Mouse (Mus musculus) urinary bladder, postnatal 25 days (tissue): ENCODE results near the gene Hsd17b1.

ENCODE experiments used
- DNase-seq: peaks from one replicate; pipeline ENCODE4 v3.0.0; 2022; ENCODE audit warnings: low spot score

Hsd17b1 gene

GRCm38 (mm10) chr11:101061049-101061448 lies 17.2 kb upstream of the Hsd17b1 start:
- DNase-seq = no peak

DNA sequence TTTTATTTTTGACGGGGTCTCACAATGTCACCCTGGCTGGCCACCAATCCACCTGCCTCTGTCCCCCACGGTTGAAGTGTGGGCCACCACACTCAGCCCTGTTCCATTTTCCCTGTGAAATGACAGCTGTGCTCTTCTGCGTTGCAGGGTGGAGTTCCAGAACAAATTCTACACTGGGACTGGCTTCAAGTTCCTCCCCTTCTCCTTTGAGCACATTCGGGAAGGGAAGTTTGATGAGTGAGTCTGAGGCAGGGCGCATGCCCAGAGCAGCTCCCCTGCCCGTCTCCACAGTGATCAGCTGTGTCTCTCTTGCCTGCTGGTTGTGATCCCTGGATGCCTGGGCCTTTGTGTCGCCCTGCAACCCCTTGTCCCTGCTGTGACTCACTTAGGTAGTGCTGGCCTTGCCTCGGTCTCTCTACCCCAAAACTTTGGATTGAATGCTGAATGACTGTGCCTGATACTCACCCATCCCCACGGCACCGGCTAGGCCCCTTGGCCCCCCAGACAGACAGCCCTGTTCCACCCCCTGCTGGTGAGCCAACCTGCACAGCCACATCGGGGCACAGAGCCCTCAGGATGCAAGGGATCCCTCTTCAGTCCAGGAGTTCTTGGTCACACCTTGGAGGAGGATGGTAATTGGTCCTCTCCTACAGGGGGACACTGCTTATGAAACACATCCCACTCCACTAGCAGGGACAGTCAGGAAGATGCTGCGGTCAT lies 15.9 kb upstream of the Hsd17b1 start:
- DNase-seq = no peak

GRCm38 (mm10) chr11:101062971-101063675 lies 15.1 kb upstream of the Hsd17b1 start:
- no peak for DNase-seq

DNA sequence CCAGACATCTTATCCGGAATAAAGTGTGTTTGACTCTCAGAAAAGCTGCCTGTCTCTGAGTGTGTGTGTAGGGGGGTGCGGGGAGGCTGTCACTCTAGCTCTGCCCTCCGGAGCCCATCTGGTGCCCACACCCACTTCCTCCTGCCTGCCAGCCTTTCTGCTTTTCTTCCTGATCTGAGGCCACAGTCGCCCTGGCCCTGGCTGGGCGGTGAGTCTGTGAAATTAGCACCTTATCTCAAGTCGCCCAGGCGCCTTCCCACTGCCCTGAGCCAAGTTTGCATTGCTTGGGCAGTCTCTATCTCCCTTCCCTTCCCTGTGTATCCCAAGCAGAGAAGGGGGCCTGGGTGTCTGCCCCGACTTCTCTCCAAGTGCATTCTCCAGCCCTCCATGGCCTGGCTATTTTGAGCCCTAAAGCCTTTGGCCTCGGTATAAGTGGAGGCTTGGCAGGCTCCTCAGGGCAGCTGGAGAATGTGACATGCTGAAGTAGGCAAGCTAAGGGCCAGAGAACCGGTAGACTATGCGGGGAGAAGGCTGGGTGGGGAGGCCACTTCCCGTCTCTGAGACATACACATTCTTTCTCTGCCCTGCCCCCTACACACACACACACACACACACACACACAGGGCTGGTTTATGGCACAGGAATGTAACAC lies 14.4 kb upstream of the Hsd17b1 start:
- peak; percentile 48 for DNase-seq

- no peak for DNase-seq
Observed at GRCm38 (mm10) chr11:101064462-101064861, 13.7 kb upstream of the Hsd17b1 start.

DNA sequence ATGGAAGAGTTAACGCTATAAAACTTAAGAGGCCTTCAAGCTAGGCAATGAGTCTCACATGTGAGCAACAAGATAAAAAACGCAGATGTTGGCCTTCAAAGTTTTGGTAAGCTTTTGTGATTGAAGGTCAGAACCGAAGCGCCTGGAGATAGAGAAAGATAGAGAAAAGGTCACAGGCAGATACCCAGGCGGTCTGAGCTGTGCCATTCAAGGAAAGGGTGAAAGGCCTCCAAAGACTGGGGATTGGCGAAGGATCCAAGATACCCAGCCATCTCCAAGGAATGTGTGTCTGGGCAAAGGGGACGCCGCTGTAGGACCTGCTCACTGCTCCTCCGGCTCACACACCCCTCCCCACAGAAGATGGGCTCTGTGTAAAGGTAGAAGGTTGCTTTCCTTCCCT lies 13.2 kb upstream of the Hsd17b1 start:
- DNase-seq = no peak

GRCm38 (mm10) chr11:101066549-101067412 lies 11.4 kb upstream of the Hsd17b1 start:
- peak; percentile 80 for DNase-seq

- peak; percentile 93 for DNase-seq
Observed at GRCm38 (mm10) chr11:101069391-101070188, 8.6 kb upstream of the Hsd17b1 start, which contains the start of gene Naglu. Naglu (plus strand) TSS chr11:101070012.

GRCm38 (mm10) chr11:101070189-101070527 lies 8.1 kb upstream of the Hsd17b1 start:
- no peak for DNase-seq

DNA sequence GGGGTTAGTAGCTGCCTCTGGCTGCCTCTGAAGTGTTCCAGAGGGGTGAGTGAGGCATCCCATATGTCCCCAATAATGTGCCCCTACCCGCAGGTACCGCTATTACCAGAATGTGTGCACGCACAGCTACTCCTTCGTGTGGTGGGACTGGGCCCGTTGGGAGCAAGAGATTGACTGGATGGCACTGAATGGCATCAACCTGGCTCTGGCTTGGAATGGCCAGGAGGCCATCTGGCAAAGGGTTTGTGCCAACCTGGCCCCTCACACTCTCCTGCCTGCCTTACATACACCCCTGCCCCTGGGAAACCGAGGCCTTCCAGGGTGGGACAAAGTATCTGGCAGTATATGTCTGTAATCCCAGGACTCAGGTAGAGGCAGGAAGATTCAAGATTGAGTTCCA lies 7.2 kb upstream of the Hsd17b1 start:
- no peak for DNase-seq

GRCm38 (mm10) chr11:101071810-101072428 lies 6.3 kb upstream of the Hsd17b1 start:
- no peak for DNase-seq

DNA sequence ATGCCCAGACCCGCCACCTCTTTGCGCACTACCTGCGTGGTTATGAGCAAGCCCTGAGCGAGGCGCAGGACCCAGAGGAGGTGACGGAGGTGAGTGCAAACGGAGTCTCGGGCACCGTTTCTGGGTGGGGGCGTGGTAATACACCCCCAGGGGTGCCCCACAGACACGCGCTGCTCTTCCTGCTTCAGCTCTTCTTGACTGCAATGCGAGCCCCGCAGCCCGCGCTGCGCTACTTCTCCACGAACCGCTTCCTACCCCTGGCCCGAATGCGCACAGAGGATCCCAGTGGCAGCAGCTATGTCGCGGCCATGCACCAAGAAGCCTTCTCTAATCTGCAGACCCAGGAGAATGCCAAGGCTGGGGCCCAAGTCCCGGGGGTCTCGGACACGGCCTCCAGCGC lies 1.5 kb downstream of the Hsd17b1 start:
- DNase-seq = no peak

DNA sequence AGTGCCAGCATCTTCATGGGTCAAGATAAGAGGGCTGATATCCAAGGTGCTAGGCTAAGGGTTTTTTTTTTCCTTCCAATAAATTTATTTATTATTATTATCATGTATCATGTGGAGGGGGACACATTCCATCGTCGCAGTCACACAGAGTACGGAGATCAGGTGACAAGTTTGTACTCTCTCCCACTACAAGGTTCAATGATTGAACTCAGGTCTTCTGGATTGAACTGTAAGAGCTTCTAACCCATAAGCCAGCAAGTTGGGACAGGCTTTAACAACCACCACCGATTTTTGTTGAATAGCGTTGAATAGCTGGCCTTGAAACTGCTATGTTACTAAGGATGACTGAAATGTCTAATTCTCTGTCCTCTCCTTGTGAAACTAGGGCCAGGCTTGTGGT lies 2.2 kb downstream of the Hsd17b1 start:
- no peak for DNase-seq

GRCm38 (mm10) chr11:101081659-101082058 lies 3.4 kb downstream of the Hsd17b1 start:
- DNase-seq = no peak

- peak; percentile 67 for DNase-seq
Observed at GRCm38 (mm10) chr11:101082208-101083082, 4.2 kb downstream of the Hsd17b1 start, which contains the start of gene Coasy. Coasy (plus strand) TSS chr11:101082565.

GRCm38 (mm10) chr11:101083083-101083697 lies 5.0 kb downstream of the Hsd17b1 start:
- DNase-seq = no peak

DNA sequence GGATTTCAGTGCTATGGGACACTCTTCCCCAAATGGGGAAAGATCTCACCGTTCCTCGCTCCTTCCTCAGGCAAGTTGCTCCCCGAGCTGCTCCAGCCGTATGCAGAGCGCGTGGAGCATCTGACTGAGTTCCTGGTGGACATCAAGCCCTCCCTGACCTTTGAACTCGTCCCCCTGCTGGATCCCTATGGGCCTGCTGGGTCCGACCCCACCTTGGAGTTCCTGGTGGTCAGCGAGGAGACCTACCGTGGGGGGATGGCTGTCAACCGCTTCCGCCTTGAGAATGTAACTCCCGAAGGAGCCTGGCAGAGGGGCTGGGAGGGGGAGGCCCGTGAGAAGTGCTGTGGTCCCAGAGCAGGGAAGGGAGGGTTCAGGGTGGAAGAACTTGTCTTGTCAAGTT lies 6.0 kb downstream of the Hsd17b1 start:
- DNase-seq = no peak

- DNase-seq = no peak
Observed at GRCm38 (mm10) chr11:101084811-101085210, 6.6 kb downstream of the Hsd17b1 start.

DNA sequence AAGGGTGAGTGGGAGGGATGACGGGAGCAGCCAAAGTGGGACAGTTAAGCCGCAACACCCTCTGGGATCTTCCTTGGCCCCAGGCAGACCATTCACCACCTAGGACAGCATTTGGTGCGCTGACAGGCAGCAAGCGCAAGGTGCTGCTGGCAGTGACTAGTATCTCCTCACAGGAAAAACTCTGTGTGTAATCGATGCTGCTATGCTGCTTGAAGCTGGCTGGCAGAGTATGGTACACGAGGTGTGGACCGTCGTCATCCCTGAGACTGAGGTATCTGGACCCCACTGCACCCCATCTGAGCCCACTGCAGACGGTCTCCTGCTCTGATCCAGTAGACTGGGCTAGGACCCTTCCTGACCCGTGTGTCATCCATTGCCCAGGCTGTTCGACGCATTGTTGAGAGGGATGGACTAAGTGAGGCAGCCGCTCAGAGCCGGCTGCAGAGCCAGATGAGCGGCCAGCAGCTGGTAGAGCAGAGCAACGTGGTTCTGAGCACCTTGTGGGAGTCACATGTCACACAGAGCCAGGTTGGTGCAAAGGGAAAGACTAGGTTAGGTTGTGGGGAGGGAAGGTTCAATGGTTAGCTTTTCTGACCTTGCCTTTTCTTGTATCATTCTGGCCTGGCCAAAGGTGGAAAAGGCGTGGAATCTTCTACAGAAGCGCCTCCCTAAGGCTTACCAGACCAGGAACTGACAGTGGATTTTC lies 7.6 kb downstream of the Hsd17b1 start:
- DNase-seq = no peak
